Mouse (Mus musculus) lung, postnatal 14 days (tissue): ENCODE results near the gene Dhodh.
A peak's percentile ranks its signal among the peaks of the same experiment; 100 is the strongest.

Experiments used
- DNase-seq: peaks from one replicate; pipeline ENCODE4 v3.0.0; 2021

The Dhodh gene

GRCm38 (mm10) chr8:109608271-109609152, at the start of gene Dhodh:
Gene Dhodh, minus strand, starts transcription at chr8:109608673.
- peak; percentile 95 for DNase-seq

- DNase-seq = no peak
Measured at GRCm38 (mm10) chr8:109656860-109657259, 48.4 kb upstream of the Dhodh start.

- DNase-seq = no peak
Measured at GRCm38 (mm10) chr8:109650801-109651200, 42.3 kb upstream of the Dhodh start.

DNA sequence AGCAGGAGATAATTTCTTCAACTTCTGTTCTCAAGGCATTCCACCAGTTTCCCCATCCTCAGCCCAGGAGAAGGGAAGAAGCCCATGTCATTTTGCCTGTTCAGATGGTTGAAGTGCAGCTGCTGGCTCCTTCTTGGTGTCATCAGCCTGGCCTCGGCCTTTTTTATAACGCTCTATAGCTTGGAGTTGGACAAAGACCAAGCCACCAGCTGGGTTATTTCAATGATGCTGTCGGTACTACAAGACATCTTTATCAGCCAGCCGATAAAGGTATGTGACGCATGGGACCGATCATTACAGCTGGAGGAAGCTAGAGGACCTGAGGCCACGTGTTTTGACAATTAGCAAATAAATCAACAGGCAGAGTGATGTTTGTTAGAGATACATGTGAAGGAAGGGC, 40.0 kb upstream of the Dhodh start:
- no peak for DNase-seq

DNA sequence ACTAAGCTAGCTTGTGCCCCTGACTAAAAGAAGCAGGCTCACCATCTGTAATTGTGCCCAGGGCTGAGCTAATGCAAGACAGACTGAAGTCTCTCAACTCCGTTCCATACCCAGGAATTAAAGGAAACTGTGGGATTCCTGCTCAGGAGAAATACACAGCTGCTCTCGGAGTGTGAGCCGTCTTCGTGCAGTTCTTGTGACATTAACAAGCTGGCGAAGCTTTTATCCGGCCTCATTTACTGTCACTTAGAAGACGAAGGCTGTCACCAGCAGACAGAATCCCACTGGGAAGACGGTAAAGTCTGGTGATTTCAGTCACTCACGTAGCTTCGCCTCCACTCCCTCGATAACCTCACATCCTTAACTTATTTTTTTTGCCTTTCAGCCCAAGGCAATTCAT, 38.9 kb upstream of the Dhodh start:
- DNase-seq = no peak

GRCm38 (mm10) chr8:109641236-109641635, 32.8 kb upstream of the Dhodh start:
- DNase-seq = no peak

- no peak for DNase-seq
Measured at GRCm38 (mm10) chr8:109640410-109640809, 31.9 kb upstream of the Dhodh start.

GRCm38 (mm10) chr8:109638851-109639250, 30.4 kb upstream of the Dhodh start:
- no peak for DNase-seq

GRCm38 (mm10) chr8:109635146-109635545, 26.7 kb upstream of the Dhodh start:
- DNase-seq = no peak

- no peak for DNase-seq
Measured at GRCm38 (mm10) chr8:109632498-109632897, 24.0 kb upstream of the Dhodh start.

DNA sequence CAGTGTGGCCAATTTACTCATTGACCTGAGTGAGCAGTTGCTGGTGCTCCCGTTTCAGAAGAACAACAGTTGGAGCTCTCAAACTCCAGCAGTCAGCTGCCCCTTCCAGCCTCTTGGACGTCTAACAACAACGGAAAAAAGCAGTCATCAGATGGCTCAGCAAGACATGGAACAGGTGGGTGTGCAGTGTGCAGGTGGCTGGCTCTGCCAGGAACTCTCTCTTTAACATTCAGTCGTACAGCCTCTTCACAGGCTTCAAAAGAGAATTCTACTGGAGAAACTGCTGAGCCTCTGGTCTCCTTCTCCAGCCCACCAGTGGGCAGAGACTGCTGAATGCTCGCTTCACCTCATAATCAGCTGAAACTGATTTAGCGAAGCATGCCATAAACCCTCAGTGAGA, 20.2 kb upstream of the Dhodh start:
- DNase-seq = no peak

DNA sequence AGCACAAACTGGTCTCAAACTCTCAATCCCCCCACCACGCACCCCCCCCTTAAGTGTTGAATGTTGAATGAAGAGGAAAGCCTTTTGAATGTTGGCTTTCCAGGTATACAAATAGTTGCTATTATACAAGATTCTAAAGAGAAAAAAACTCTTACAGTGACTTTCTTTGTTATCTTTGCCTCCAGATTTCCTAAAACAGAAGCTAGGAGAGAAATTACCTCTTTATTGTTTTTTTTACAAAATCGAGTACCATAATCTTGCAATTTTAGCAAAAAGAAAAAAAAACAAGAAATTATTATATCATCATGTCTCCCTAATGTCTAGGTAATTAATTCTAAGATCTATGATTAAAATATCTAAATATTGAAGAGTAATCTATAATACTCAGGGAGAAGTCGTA, 7.1 kb upstream of the Dhodh start:
- no peak for DNase-seq

- no peak for DNase-seq
Measured at GRCm38 (mm10) chr8:109614243-109615210, 6.1 kb upstream of the Dhodh start, which contains the start of gene Pkd1l3. Gene Pkd1l3, plus strand, starts transcription at chr8:109614517.

GRCm38 (mm10) chr8:109609153-109609502, 655 bp upstream of the Dhodh start:
- DNase-seq = no peak

GRCm38 (mm10) chr8:109607650-109608049, 823 bp downstream of the Dhodh start:
- no peak for DNase-seq

DNA sequence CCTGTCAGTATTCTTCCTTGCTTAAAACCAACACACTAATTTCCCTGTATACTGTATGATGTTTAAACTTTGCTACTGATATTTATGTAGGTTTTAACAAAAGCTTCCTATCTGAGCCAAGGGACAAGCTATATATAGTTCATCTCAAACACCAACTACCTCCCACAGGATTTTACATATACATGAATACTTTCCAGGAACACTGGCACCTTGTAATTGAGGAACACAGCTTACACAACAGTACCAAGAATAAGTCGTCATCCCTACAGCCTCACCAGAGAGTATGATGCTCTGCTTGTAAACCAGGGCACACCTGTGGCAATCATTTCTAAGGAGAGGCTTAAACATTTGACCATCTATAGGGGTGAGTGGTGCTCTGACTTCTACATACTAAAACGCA, 1.7 kb downstream of the Dhodh start:
- DNase-seq = no peak

- peak; percentile 67 for DNase-seq
Measured at GRCm38 (mm10) chr8:109595854-109596253, 12.6 kb downstream of the Dhodh start.

GRCm38 (mm10) chr8:109593117-109593788, 15.2 kb downstream of the Dhodh start:
- DNase-seq = peak; percentile 33

DNA sequence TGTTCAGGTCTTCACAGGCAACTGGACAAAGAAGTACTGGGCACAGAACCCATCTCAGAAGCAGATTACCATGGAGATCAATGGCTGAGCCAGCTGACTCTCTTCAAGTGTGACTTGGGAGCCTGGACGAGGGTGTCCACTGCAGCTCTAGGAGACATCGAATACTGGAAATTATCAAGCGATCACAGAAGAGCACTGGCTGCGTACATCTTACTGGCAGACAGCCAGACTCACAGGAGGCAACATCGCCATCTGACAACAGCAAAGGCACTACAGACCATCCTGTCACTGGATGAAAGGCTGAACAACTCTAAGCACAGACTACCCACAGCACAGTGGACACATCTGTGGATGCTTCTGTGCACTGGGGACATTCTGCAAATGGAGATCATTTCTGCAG, 16.3 kb downstream of the Dhodh start:
- DNase-seq = no peak

DNA sequence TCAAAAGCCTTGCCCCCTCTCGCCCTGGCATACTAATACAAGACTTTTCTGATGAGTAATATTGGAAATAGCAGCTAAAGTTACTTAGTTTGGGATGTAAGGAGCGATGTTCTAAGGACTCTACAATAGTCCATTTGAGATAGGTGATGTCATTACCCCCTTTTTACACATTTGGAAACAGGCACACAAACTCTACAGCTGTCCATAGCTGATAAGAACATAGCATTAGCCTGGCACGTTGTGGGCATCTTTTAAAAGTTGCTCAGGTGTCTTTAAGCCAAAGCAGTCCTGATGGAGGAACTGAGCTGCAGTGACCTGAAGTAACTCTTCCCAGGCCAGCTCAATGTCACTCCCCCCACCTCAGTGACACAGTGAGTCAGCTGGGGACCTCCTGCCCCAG, 17.1 kb downstream of the Dhodh start:
- DNase-seq = no peak

- DNase-seq = no peak
Measured at GRCm38 (mm10) chr8:109590901-109591300, 17.6 kb downstream of the Dhodh start.

GRCm38 (mm10) chr8:109586972-109587504, 21.4 kb downstream of the Dhodh start:
- peak; percentile 80 for DNase-seq

DNA sequence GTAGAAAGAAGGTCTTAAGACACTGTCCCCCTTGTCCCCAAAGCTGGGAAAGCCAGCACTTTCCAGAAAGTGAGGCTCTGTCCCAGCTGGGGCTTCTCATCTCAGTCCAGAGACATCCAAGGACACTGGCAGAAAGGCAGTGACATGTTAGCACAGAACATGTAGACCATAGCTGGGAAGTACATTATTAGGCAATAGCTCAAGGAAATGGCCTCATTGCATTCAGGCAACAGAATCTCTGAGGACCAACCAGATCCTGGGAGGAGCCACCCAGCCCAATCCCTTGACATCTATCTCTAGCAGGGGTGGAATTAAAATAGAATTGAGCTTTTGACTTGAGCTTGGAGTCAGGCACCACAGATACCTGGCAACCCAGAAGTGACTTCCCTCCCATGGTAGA, 22.8 kb downstream of the Dhodh start:
- DNase-seq = no peak
